Mouse (Mus musculus) spleen, adult 2 months (tissue): ENCODE data around the gene Mmaa.

Experiments used
- CTCF ChIP-seq: fragments of 200-500 bp; IDR thresholded peaks from 2 replicates; pipeline ENCODE4 v1.5.1; 2011; ENCODE audit warnings: mild to moderate bottlenecking, inconsistent platforms; ENCODE audit not compliant: insufficient read depth, insufficient read length, insufficient replicate concordance; ENCODE audit errors: extremely low read depth
- POLR2A ChIP-seq: fragments of 200-500 bp; IDR thresholded peaks from 2 replicates; pipeline ENCODE4 v1.6.1; 2011; ENCODE audit warnings: low read depth, low read length, inconsistent platforms

DNA sequence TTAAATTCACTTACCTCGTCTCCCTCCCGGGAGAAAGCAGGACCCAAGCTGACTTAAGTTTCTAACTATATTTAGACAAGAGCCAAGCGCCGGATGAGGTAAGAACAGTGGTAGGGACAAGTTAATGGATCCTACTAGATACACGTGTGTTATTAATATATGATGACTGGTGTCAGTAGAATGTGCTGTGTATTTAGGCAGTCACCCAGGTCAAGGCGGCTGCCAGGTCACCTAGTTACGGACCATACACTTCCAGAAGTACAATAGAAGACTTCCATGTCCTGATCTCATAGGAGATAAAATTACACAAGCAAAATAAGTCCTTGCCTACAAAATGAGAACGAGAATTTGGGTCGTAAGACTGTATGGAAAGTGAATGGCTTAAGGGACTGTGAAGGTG lies 36.3 kb upstream of the Mmaa start:
- TF ChIP-seq POLR2A (no peak), CTCF (no peak)
